Mouse (Mus musculus) common myeloid progenitor, adult 5-6 weeks (primary cell): ENCODE measurements around the gene Tbc1d30. TPM values are rescaled to one million over a fixed set of nuclear protein-coding genes. Genes with fewer than 3 reads are reported as not detected.

Experiments used
- ATAC-seq: replicated peaks from 2 replicates; pipeline ENCODE4 v1.8.0; 2016; ENCODE audit warnings: low read depth, mild to moderate bottlenecking, moderate TSS enrichment, inconsistent platforms; ENCODE audit not compliant: poor library complexity, severe bottlenecking
- total RNA-seq: library from RNA; stranded (forward); fragments of 200-1000, 187-1606 nt; gene quantifications from 2 replicates; pipeline ENCODE4 v1.2.3, GENCODE M21; 2017

Gene Tbc1d30
- total RNA-seq, 1 experiment from 2014 or later, result 2.5 TPM

DNA sequence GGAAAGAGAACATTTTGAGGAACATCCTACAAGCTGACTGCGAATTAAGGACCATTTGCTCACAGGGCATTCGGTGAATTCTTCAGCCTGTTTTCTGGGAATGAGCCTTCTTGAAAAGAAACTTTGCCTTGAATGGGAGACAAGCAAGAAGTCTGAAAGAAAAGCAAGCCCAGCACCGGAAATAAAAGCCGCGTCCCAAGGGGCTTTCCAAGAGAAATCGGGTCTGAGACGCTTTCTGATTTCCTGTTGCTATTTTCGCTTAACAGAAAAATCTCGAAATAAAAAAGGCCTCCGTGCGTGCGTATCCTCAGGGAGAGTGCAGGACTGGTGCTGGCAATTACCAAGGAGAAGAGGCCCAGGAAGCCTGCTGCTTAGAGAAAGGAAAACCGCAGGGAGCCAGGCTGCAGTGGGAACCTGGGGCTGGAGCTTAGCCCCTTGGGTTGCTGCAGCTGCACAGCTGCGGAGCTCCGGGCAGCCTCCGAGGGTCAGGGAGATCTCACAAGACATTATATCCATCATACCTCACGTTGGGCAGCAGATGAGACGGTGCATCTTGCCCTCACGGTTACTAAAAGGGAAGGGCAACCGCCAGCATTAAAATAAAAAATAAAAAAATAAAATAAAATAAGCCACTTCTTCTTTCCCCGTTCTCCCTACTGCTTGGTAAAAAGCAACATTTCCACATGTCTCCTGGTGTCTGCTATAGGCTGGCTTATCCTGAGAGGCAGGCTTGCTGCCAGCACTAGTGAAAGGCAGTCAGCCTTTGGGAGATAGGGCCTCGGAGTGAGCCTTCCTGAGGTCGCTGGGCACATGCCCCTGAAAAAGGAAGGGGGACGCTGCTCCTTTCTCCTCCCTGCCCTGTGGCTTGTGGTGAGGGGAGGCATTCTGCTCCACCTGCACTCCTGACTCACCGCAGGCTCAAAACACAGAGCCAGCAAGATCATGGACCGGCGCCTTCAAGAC lies 35.5 kb downstream of the Tbc1d30 start:
- peak; percentile 66 for ATAC-seq

DNA sequence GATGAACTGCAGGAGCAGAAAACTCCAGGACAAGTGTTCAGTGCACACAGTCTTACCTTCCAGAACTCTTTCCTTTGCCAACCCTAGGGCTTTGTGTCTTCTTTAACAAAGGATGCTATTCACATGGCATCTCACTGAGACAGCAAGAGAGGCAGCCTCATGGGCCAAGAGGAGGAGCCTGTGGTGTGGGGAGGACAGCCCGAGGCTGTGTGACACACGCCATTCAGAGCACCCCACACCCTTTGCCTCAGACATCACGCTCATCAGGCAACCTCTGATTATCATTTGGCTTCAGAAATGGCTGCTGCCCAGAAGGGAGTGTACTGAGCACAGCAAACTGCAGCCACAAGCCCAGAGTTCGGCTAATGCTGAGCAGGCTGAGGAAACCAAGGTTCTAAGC lies 36.9 kb downstream of the Tbc1d30 start:
- ATAC-seq, result no peak

DNA sequence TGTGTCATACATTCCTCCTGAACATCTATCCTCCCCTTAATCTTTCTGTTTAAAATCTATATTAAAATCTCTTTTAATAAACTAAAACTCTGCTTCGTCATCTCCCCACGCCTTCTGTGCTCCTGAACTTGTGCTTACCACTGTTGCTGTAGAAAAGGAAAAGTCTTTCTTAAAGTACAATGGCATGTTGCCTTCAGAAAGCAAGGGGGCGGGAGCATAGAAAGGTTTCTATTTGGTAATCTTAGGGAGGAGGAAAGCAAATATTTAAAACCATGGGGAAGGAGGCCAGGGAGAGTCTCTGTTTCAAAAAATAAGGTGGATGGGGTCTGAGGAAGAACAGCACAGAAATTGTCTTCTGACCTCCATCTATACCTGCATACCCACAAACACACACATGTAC lies 38.0 kb downstream of the Tbc1d30 start:
- no peak for ATAC-seq

DNA sequence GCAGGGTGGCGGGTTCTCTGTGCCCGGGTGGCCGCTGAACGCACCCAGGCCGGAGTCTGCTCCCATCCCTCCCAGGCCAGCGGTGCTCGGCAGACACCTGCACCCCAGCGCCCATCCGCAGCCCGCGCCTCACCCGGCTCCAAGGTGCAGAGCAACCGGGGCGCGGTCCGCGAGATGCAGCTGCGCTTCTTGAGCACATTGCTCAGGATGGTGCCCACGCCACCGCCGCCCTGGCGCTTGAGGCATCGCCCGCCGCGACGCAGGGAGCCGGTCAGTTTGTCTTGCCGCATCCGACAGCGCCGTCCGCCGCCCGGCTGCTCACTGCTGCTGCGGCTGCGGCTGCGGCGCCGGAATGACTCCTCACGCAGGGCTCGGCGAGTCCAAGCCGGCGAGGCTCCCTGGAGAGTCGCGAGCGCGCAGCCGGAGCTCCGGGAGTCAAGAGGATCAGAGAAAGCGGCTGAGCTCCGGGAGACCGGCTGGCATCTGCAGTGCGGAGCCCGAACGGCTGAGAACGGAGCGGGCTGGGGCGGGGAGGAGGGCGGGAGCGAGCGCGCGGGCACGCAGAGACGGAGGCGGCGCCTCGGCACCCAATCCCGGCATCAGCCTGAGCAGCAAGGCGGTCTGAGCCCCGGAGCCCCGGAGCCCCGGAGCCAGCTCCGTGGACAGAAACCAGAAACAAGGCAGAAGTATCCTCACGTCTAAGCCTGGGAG lies 40.4 kb downstream of the Tbc1d30 start:
- ATAC-seq, result peak; percentile 43

DNA sequence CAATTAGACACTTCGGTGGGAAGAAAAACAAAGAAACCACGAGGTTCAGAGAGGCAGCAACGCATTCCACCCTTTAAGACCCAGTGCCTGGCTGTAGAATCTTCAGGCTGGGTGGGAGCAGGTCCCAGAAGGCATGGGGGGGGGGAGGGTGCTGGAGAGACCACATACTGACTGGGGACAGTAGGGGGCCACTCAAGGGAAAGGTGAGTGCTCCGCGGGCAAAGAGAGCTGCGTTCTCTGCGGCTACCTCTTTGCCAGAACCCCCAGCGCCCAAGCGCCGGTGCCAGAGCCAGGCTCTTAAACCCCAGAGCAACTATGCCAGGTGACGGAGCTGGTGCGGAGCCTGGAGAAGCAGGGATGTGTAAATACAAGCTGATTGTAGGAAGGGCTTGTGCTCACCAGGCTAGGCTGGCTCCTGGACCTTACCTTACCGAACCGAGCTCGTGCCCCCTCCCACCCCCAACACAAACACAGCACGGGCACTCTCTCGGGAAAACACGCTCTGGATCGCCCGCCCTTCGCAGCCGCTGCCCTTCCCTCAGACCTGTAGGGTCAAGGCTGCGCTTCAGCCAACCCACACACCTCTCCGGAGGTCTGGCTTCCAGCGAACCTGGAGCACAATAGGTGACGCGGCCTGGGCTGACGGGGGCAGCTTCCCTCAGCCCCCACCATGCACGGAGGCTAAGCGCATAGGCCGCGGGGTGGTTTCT lies 41.1 kb downstream of the Tbc1d30 start:
- no peak for ATAC-seq

DNA sequence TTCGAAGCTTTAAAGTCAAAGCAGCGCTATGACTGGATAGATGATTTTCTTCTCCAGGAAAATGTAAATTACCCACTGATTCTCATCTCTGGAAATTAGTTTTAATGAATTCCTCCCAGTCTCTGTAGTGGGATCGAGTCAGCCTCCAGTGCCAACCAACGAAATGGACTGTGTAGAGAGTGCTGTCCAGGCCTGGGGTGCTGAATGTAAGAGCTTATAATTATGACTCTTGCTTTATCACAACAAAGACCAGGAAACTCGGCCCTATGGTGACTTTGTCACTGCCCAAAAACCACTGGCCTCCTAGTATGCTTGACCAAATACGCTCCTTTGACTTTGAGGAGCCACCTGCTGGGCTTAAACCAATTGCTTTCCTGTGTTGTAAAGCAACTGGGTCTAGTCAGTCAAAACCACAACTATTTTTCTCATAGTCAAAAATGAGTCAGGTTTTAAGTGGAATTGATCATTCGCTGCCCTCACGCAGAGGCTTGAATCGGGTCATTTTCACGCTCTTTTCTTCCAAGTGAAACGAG lies 41.9 kb downstream of the Tbc1d30 start:
- ATAC-seq, result peak; percentile 45

DNA sequence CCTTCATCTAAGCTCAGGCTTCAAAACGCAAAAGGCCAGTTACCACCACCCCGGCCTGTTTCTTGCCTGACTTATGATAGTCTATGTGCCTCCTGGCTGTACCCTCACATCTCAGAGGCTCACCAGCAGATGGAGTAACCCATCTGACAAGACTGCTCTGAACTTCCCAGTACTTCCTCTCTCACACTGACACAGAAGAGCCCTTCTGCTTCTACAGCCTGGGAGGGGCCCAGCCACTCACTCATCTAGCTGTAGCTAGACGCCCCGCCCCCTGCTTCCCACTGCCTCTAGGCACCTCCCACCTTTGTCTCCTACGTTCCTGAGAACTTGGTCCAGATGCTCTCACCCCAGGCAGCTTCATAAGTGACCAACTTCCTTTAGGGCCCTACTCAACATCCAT lies 45.6 kb downstream of the Tbc1d30 start:
- peak; percentile 89 for ATAC-seq

DNA sequence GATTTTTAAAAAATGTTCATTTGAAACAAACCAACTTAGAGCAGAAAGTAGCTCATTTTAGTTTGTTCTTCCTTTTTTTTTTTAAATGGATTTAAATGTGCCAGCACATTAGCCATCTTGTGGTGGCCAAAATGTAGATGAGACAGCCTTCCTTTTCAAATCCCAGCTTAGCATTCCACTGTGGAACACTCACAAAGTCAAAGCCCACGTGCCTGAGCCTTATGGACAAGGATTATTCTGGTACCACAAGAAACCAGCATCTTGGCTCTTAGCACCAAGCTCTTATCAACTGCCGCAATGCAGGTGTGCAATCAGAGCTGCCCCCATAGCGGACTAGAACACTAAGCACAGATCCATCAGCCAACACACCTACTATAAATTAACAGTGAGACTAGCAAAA lies 47.5 kb downstream of the Tbc1d30 start:
- ATAC-seq, result no peak

DNA sequence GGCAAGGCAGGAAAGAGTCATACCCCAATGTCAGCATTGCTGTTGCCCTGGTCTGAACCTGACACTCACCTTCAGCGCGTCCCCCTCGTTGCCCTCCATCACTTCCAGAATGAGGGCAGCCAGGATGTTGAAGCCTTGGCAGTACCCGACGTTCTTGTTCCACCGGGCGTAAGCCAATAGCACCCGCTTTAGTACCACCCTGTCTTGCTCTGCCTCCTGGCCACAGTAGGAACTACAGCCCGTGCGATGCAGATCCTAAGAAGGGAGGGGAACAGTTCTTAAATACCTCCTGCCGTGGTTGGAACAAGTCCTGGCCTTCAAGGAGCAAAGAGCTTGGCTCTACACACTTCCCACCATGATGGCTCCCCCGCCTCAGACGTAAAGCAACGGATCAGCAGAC lies 49.2 kb downstream of the Tbc1d30 start:
- ATAC-seq, result no peak

DNA sequence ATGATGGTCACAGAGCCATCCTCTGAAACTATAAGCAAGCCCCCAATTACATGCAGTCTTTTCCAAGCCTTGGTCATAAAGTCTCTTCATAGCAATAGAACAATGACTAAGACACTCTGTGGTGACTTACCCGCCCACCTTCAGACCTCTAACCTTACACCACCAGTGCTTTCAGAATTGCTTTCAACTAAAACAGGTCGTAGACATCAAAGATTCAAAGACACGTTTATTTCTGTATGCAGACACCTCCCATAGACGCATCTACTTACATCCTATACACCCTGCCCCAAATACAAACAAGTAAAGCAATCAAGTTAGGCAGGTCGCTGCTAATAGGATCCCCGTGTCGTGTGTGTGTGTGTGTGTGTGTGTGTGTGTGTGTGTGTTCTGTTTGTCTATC lies 50.4 kb downstream of the Tbc1d30 start:
- no peak for ATAC-seq

DNA sequence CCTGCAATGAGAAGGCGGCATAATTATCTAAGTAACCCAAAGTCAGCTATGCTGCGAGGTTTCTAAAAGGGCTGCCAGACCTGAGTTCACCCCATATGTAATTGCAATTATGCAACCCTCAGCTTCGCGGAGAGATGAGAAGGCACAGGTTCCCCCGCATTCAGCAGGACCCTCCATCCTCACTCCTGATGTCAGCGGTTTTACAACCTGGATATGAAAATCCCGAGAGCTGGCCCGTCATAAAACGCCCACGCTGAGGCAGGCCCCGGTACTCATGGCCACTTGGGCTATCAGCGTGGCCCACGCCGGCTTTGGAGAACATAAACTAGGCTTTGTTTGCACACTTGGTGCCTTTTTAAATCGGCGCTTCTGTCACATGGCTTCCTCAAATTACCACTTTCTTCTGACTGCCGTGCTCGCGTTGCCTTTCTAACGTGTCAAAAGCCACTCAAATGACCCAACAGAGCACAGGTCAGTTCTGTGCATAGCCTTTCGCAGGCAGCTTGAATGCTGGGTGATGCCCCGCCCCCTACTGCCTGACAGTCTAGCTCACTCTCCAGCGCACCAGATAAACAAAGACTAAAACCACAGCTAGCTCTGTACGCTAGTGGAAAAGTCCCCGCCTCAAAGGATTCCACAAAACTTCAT lies 53.9 kb downstream of the Tbc1d30 start:
- peak; percentile 89 for ATAC-seq

DNA sequence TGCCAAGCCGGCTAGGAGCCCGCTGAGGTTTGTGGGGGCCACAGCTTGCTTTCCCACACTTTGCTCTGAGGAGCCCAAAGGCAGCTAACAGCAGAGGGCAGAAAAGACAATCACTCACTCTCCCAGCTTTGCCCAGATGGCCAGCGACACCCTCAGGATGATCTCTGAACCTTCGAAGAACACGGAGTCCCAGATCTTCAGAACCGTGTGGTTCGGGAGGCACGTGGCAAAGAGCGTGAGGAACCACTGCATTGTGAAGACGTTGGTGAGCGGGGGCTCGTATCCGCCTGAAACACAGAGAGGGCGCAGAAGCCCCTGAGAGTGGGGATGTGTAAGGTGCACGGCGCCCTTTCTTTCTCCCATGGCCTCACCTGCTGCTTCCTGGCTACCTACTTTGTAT lies 56.6 kb downstream of the Tbc1d30 start:
- no peak for ATAC-seq

DNA sequence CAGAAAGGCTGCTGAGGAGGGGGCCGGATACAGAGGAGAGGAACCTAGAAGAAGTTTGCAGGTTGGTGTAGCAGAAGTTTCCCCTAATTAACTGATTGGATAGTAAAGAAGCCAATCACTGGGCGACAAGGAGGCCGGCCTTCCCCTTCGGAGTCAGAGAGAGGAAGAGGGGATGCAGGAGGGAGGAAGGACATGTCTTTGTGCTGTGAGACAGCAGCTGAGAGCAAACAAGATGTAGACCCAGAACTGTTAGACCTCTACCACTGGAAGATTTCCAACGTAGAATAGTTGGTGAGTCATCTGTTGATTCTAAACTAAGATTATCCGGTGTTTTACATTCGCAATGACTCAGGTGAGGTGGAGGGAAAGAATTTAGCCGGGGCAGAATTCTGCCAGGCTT lies 57.2 kb downstream of the Tbc1d30 start:
- peak; percentile 65 for ATAC-seq

DNA sequence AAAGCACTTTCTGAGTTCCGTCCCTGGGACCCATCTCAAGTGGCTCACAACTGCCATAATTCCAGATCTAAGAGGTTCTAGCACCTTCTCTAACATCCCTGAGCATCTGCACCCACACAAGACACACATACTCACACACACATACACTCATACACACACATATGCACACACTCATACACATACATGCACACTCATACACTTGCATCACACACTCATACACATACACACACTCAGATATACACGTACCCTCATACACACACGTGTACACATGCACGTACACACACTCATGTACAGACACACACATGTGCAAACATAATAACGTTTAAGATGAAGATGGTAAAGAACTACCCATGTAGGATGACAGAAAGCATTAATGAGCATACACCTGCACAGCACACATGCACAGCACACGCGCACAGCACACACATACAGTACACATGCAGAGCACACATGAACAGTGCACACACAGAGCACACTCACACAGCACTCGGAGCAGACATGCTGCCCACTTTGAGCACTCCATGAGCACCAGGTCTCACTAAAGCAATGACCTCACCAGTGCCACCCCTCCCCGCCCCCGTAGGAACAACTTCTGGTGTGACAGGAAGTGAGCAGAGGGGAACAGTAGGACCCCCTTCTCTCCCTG lies 59.7 kb downstream of the Tbc1d30 start:
- no peak for ATAC-seq

DNA sequence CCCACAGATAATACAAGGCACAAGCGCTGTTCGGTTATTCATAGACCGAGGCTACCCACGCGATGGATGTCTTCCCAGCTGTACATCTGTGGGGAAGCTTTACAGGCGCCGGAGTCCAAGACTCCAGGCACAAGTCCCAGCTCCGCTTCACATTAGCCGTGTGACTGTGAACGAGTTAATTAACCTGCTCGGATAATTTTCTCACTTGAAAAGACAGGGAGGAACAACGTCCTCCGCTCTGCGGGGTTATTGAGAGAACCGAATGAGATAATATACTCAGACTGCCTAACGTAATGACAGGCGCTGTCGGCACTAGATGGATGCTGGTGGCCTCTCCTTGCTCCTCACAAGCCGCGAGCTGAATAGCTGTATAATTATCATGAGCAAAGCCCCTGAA lies 60.4 kb downstream of the Tbc1d30 start:
- no peak for ATAC-seq

DNA sequence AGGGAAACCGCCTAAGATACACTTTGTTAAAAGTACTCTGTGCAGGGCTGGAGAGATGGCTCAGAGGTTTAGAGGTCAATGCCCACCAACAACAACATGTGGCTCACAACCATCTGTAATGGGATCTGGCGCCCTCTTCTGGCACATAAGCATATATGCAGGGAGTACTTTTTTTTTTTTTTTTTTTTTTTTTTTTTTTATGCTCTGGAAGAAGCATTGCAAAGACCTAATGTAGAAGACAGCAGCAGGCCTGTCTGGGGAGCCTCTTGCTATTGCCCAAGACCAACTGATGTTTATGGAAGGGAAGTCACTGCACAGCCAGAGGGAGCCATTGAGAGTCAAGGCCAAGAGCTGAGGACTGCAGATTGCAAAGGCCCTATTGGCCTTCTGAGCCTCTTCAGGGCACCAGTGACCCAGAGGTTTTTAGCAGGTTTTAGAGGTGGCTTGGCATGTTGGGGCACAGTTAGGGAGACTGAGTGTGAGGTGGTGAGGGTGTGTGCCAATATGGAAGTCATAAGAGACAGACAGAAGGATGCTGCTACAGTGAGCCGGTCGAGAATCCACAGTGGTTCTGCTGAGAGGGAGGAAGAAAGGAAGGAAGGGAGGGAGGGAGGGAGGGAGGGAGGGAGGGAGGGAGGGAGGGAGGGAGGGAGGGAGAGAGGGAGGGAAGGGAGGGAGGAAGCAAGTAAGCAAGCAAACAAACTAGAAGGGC lies 61.0 kb downstream of the Tbc1d30 start:
- ATAC-seq, result peak; percentile 59

DNA sequence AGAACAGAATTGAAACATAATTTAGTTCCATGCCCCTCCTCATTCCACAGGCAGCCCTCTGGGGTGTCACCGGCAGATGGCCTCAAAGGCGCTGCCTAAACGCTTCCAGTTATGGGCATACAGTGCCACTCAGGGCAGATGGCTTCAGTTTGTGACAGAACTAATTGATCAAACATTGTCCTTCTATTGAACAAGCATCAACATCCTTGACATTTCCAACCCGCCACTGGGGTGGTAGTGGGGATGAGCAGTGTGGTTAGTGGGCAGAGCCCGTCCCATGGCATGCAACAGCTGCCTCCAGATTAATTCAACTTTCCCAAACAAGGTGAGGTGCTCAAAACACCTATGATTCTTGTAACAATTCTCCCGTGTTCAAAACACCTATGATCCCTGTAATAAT lies 68.2 kb downstream of the Tbc1d30 start:
- no peak for ATAC-seq

DNA sequence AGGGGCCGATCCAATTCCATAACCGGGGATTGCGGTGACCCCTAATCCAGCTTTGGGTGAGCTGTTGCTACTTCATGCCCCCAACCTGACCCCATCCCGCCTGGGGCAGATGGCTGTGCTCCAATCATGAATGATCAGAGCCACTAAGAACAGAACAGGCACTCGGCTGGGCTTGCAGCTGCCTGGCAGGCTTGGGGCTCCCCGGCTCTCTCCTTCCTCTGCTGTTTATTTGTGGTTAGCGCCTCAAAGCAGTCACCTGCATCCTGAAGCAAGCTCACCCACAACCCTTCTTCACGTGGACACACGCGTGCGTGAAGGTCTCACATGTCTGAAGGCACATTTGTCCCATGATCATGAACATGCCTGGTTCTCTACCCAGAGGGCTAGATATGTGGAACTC lies 68.6 kb downstream of the Tbc1d30 start:
- ATAC-seq, result peak; percentile 50

DNA sequence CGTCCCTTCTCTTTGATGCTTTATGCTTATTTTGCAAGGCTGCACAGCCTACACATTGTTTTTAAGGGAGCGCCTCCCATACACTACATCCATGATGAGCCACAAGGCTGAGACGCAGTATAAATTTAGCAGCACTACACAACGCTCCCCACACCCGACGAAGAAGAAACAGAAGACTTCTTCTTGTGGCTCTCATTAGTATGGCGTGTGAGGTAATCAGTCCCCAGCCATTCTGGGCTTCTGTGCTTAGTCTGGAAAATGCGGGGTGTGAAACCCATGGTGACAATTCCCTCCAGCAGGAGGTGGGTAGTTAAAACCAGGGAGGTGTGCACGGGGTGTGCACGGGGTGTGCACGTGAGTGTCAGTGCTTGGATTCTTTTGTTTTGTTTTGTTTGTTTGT lies 70.1 kb downstream of the Tbc1d30 start:
- ATAC-seq, result no peak
